Mouse (Mus musculus) forebrain, embryonic 14.5 days (tissue): ENCODE measurements around the gene Eln. TPM values are rescaled to one million over a fixed set of nuclear protein-coding genes. Genes with fewer than 3 reads are reported as not detected.

ENCODE experiments used
- ATAC-seq: fragments of 200-750 bp; cut with Nextera tagmentation; 2 replicates; pipeline ENCODE4 v1.8.0; 2017; ENCODE audit warnings: mild to moderate bottlenecking, moderate library complexity
- DNase-seq: peaks from one replicate; pipeline ENCODE4 v3.0.0-alpha.2; 2015; ENCODE audit warnings: low spot score
- H3K27ac ChIP-seq: fragments of 300-500 bp; sonication (generic); 2 replicates; pipeline ENCODE4 v1.5.1; 2014; ENCODE audit warnings: low read depth, mild to moderate bottlenecking, control low read depth, low read length, moderate library complexity
- H3K27me3 ChIP-seq: fragments of 300-500 bp; sonication (generic); replicated peaks from 2 replicates; pipeline ENCODE4 v1.6.1; 2014; ENCODE audit warnings: low read length, control low read depth, mixed read lengths; ENCODE audit not compliant: control insufficient read depth, insufficient read depth
- H3K36me3 ChIP-seq: fragments of 300-500 bp; sonication (generic); 2 replicates; pipeline ENCODE4 v1.6.1; 2014; ENCODE audit warnings: low read length, control low read depth; ENCODE audit not compliant: control insufficient read depth, insufficient read depth
- H3K4me1 ChIP-seq: fragments of 300-500 bp; sonication (generic); 2 replicates; pipeline ENCODE4 v1.6.1; 2014; ENCODE audit warnings: antibody characterized with exemption, low read length, control low read depth; ENCODE audit not compliant: control insufficient read depth, insufficient read depth
- H3K4me2 ChIP-seq: fragments of 300-500 bp; sonication (generic); 2 replicates; pipeline ENCODE4 v1.6.1; 2014; ENCODE audit warnings: mild to moderate bottlenecking, control low read depth, low read length
- H3K4me3 ChIP-seq: fragments of 300-500 bp; sonication (generic); 2 replicates; pipeline ENCODE4 v1.5.1; 2014; ENCODE audit warnings: low read depth, low read length, control low read depth
- H3K9ac ChIP-seq: fragments of 300-500 bp; sonication (generic); 2 replicates; pipeline ENCODE4 v1.6.1; 2014; ENCODE audit warnings: mild to moderate bottlenecking, low read length, control low read depth, moderate library complexity
- H3K9me3 ChIP-seq: fragments of 300-500 bp; sonication (generic); replicated peaks from 2 replicates; pipeline ENCODE4 v1.6.1; 2016; ENCODE audit warnings: low read length, control low read depth, mixed read lengths; ENCODE audit not compliant: control insufficient read depth
- WGBS: fragments of 180-500 bp; shearing (Covaris S2); extraction: QIAGEN DNeasy Blood & Tissue Kit; methylation state at CpG from one replicate; pipeline ENCODE4 v1.1.7; 2014; 5-methylcytosine and 5-hydroxymethylcytosine counted together
- polyA plus RNA-seq: library from polyadenylated mRNA; unstranded; fragments of >200 nt; fragmentation: Nextera tagmentation; extraction: Ambion mirVana; gene quantifications from 2 replicates; pipeline ENCODE4 v1.2.1, GENCODE M21; 2014

The Eln gene
- polyA plus RNA-seq, 1 experiment from 2014 or later = 4.1 TPM

DNA sequence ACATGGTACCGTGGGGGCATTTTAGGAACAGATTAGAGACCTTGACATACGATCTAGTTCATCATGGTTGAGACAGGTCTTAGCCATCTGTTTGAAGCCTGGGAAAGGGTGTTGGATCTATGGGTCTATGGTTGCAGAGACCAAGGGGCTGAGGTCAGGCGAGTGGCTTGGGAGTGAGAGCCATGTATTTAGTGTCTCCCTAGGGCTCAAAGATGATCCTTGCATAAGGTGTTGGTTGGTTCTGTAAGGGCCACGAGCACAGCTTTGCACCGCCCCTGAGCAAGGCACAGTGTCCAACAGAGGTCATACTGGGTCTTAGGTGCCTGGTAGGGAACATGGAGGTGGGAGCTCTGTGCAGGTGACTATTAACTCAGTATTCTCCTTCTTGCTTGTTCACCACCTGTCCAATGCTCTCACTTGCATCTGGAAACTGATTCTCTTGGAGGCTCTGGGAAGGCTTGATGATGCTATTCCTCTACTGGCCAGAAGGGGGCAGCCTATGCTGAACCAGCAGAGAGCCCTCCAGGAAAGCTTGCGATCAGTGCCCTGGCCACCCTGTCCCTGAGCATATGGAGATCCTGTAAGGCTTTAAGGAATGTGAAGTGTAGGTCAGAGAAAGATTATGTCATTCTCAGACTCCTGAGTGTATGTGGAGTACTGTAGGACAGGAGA lies 960 bp upstream of the Eln start:
- ATAC-seq (peak; percentile 27; the same call in 1 of the 2 replicates), DNase-seq (peak; percentile 69)
- H3K4me3 ChIP-seq = no peak overlapping the region
- H3K27ac ChIP-seq = peak overlapping the region; percentile 39
- WGBS = 59% methylated on average over 6 of the region's 6 CpGs
- H3K9me3 ChIP-seq = no peaks in the 10 kb centered on the region
- no peak overlapping the region for H3K9ac ChIP-seq
- H3K4me1 ChIP-seq = peaks cover 11% of the 10 kb centered on the region
- peak overlapping the region; percentile 70; the same call in 1 of the 2 replicates for H3K4me2 ChIP-seq
- no peaks in the 10 kb centered on the region for H3K36me3 ChIP-seq
- no peaks in the 10 kb centered on the region for H3K27me3 ChIP-seq

DNA sequence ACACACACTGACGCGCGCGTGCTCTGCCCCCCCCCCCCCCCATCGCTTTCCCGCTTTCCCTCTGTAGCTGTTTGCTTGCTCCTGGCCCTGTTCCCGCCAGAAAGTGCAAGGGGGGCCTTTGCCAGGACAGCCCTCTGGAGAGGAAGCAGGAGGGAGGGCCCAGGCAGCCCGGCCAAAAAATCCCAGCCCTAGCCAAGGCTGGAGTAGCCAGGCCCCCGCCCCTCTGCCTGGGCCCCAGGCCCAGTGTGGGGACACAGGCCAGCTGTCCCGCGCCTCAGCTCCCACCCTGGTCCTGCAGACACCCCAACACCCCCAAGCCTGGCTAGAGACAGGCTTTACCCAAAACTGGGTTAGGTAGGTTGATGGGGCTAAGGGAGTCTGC lies 380 bp upstream of the Eln start:
- no peaks in the 10 kb centered on the region for H3K9me3 ChIP-seq
- H3K4me2 ChIP-seq = peak overlapping the region; percentile 70
- ATAC-seq (peak; percentile 82), DNase-seq (peak; percentile 86)
- peak overlapping the region; percentile 68 for H3K9ac ChIP-seq
- no peaks in the 10 kb centered on the region for H3K27me3 ChIP-seq
- 4% methylated on average over 6 of the region's 11 CpGs for WGBS
- no peaks in the 10 kb centered on the region for H3K36me3 ChIP-seq
- H3K27ac ChIP-seq = peak overlapping the region; percentile 39; the same call in 1 of the 2 replicates
- H3K4me1 ChIP-seq = peaks cover 11% of the 10 kb centered on the region
- peak overlapping the region; percentile 39 for H3K4me3 ChIP-seq

DNA sequence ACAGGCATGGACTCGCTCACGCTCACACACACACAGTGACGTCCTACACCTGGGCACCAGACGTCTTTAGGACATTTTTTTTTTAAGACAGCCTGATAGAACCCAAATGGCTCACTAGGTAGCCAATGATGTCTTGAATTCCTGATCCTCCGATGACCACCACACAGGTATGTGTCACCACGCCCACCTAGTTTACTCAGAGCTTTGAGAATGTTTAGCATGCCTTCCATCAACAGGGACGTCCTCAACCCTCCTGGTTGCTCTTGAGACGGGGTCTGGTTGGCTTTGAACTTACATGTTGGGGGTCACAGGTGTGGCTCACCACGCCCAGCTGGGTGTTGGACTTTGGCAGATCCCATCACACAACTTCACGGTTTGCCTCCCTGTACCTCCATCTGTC lies 922 bp downstream of the Eln start:
- ATAC-seq = no peak
- no peaks in the 10 kb centered on the region for H3K9me3 ChIP-seq
- no peaks in the 10 kb centered on the region for H3K27me3 ChIP-seq
- no peak overlapping the region for H3K4me3 ChIP-seq
- peaks cover 11% of the 10 kb centered on the region for H3K4me1 ChIP-seq
- H3K9ac ChIP-seq = no peak overlapping the region
- no peak overlapping the region for H3K27ac ChIP-seq
- 85% methylated on average over 10 of the region's 10 CpGs for WGBS
- H3K4me2 ChIP-seq = 0 out of 2 replicates have a peak overlapping the region, but pooled peaks have one; percentile 70
- no peaks in the 10 kb centered on the region for H3K36me3 ChIP-seq
- DNase-seq = no peak

DNA sequence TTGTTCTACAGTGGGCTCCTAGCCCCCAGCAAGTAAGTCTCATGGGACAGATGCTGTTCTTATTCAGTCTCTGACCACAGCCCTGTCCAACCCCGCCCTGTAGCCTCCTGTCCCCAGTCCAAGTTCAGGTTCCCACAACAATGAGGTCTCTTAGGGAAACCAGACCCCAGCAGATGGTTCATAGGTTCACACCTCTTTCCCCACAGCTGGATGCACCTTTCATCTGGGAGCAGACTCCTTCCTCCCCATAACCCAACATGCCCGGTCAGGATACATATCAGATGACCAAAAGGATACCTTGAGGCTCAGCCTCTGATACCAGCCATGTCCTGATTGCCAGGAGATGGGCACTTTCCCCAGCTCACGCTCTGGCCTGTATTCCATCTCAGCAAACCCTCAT lies 1.3 kb downstream of the Eln start:
- 87% methylated on average over 3 of the region's 3 CpGs for WGBS
- H3K4me1 ChIP-seq = peaks cover 11% of the 10 kb centered on the region
- no peak for DNase-seq
- H3K4me3 ChIP-seq = no peak overlapping the region
- no peak overlapping the region for H3K27ac ChIP-seq
- H3K27me3 ChIP-seq = no peaks in the 10 kb centered on the region
- no peak overlapping the region for H3K4me2 ChIP-seq
- H3K9me3 ChIP-seq = no peaks in the 10 kb centered on the region
- H3K9ac ChIP-seq = no peak overlapping the region
- H3K36me3 ChIP-seq = no peaks in the 10 kb centered on the region
- no peak for ATAC-seq

DNA sequence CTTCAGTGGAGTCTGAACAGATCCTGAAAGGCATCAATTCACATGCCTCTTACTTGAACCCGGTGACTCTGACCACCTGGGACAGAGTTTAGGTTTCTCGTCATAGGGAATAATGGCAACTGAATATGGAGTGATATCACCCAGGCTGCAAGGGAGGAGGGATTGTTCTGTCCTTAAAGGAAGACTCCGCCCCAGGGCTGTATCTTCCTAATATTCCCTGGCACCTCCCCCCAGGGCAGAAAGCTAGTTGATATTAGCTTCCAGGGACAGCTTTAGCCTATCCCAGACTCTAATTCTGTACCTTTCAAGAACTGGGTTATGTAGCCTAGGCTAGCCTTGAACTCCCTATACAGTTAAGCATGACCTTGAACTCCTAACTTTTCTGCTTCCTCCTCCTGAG lies 2.1 kb downstream of the Eln start:
- Histone ChIP-seq H3K4me3 (no peak overlapping the region), H3K4me2 (no peak overlapping the region), H3K36me3 (no peaks in the 10 kb centered on the region), H3K9ac (no peak overlapping the region), H3K27ac (no peak overlapping the region), H3K9me3 (no peaks in the 10 kb centered on the region), H3K27me3 (no peaks in the 10 kb centered on the region), H3K4me1 (peaks cover 11% of the 10 kb centered on the region)
- 82% methylated on average over 3 of the region's 3 CpGs for WGBS
- DNase-seq (no peak), ATAC-seq (no peak)

DNA sequence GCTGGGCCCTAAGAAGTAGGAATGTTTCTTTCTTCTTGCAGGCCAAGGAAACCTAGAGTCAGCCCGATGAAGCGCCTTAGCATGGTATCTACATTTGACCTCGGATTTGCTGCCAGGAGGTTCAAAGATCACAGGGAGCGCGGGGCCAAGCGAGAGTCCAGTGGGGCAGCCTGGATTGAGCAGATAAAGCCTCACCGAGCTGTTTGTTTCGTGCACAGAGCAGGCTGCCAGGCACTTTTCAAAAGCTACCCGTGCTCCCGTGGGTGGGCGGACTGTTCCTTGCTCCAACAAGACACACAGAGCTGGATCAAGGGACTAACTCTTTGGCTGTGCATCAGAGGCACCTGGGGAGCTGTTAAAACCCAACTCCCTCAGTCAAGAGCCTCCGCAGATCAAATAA lies 3.1 kb downstream of the Eln start:
- Histone ChIP-seq H3K27ac (no peak overlapping the region), H3K36me3 (no peaks in the 10 kb centered on the region), H3K9me3 (no peaks in the 10 kb centered on the region), H3K27me3 (no peaks in the 10 kb centered on the region), H3K9ac (no peak overlapping the region), H3K4me1 (peaks cover 11% of the 10 kb centered on the region), H3K4me3 (no peak overlapping the region), H3K4me2 (no peak overlapping the region)
- DNase-seq (no peak), ATAC-seq (no peak)
- WGBS = 51% methylated on average over 12 of the region's 12 CpGs

DNA sequence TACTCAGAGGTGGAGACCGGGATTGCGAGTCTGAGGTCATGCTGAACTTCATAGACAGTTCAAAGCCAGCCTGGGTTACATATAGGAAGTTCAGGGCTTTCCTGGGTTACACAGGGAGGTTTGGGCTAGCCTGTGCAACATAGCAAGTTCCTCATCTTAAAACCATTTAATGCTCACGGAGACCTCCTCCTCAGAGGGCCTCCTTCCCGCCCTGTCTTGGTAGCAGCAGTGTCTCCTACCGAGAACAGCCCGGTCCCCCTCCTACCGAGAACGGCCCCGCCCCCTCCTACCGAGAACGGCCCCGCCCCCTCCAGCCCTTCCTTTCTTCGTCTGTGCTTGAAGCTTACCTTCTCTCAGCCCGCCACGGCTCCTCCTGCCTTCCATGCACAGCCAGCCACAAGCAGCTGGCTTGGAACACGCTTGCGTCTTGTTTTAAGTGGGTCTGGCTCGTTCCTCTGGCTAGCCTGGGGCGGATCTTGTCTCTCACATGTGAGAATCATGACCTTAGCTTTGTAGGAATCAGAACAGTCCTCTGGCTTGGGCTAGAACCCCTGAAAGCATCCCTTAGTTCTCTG lies 4.8 kb downstream of the Eln start:
- Histone ChIP-seq H3K4me3 (no peak overlapping the region), H3K9me3 (no peaks in the 10 kb centered on the region), H3K27me3 (no peaks in the 10 kb centered on the region), H3K4me2 (no peak overlapping the region), H3K27ac (no peak overlapping the region), H3K9ac (no peak overlapping the region), H3K4me1 (peaks cover 3% of the 10 kb centered on the region; the same call in 1 of the 2 replicates), H3K36me3 (no peaks in the 10 kb centered on the region)
- no peak for ATAC-seq
- no peak for DNase-seq
- 10% methylated on average over 19 of the region's 19 CpGs for WGBS

DNA sequence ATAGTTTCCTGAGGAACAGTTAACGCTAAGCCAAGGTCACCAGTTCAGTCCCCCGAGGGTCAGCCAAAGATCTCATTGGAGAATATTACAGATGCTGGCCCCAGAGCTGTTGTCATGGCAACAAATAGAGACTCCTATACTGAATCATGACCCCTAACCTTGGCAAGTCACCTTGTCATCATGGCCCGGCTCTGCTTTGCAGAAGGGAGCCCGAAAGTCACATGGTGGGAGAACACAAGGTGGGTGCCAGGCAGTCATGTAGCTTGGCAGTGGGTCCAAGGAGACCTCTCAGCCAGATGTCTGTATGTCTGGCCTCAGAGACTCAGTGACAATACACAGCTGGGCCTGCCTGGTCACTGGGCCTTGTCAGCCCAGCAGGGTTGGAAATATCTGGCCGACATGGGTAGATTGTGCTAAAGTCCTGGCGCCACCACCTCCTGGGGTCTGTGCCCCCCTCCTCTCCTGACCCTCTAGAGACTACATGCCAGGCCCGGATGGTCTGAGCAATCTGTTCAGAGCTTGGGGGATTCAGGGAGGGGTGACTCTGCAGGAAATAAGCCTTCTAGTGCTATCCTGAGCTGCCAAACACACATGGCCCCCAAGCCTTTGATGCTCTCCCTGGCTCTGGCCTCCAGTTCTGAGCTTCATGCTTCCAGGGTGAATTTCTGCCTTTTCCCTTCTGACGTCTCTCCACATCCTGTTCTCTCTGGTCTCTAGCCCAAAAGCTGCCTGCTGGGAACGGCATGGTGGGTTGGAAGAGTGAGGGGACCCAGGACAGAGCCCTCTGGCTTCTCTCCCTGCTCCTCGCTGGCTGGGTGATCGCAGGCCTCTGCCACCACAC lies 6.4 kb downstream of the Eln start:
- no peaks in the 10 kb centered on the region for H3K27me3 ChIP-seq
- 65% methylated on average over 11 of the region's 11 CpGs for WGBS
- no peak for ATAC-seq
- no peak for DNase-seq
- no peaks in the 10 kb centered on the region for H3K9me3 ChIP-seq
- H3K4me2 ChIP-seq = no peak overlapping the region
- no peaks in the 10 kb centered on the region for H3K36me3 ChIP-seq
- no peaks in the 10 kb centered on the region for H3K4me1 ChIP-seq
- H3K27ac ChIP-seq = no peak overlapping the region
- H3K4me3 ChIP-seq = no peak overlapping the region
- H3K9ac ChIP-seq = no peak overlapping the region

DNA sequence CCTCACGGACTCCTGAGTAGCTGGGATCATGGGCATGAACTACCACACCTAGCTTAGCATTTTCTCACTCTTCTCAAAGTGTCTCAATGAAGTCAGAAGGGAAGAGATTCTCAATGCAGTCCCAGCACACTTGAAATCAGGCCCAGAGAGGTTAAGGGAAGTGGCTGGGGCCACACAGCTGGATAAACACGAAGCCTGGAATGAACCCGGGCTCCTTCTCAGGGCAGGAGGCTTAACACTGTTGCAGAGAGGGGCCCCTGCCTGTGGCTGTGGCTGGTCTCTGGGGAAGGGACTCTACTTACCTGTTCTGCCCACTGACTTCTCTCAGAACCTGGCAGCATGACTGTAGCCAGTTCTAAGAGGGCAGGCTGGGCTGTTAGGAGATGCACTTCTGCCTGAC lies 7.2 kb downstream of the Eln start:
- WGBS = 52% methylated on average over 3 of the region's 3 CpGs
- H3K4me2 ChIP-seq = no peak overlapping the region

More for the DNA sequence above, 7.2 kb downstream of the Eln start:
- no peaks in the 10 kb centered on the region for H3K36me3 ChIP-seq
- H3K27ac ChIP-seq = no peak overlapping the region
- H3K9ac ChIP-seq = no peak overlapping the region
- no peaks in the 10 kb centered on the region for H3K9me3 ChIP-seq
- ATAC-seq = no peak
- H3K27me3 ChIP-seq = no peaks in the 10 kb centered on the region
- no peak for DNase-seq
- no peaks in the 10 kb centered on the region for H3K4me1 ChIP-seq
- H3K4me3 ChIP-seq = no peak overlapping the region
